ENCODE assay signal across 5 mouse cellular contexts in genomic region chr17:6502676-6503075, GRCm38 (mm10).
DNase-seq lines count a peak whose midpoint lies in the region; ATAC-seq and TF ChIP-seq lines count a peak whose summit lies in the region.
"Not testable (repeated sequence)": the region's sequence is repeated elsewhere in the genome, so short reads cannot be mapped to it uniquely, and the experiment has no call there.

No protein-coding gene starts in this region.

- TF ChIP-seq CTCF in layer of hippocampus, adult 2 months (conservative IDR thresholded peaks at IDR 0.05) = not testable (repeated sequence)

- not testable (repeated sequence) for H3K36me3 ChIP-seq in forebrain, embryonic 14.5 days (ENCODE audit: control insufficient read depth, insufficient read depth, low read length); hindbrain, embryonic 14.5 days (replicated peaks; ENCODE audit: control insufficient read depth, insufficient read depth); midbrain, embryonic 11.5 days (ENCODE audit: control insufficient read depth, insufficient read depth, low read length)

- not testable (repeated sequence) for H3K9me3 ChIP-seq in forebrain, embryonic 14.5 days (replicated peaks; ENCODE audit: control insufficient read depth, low read length); hindbrain, embryonic 14.5 days (ENCODE audit: control insufficient read depth, low read length); midbrain, embryonic 11.5 days (ENCODE audit: control insufficient read depth, low read length)

- H3K4me1 ChIP-seq in forebrain, embryonic 14.5 days (ENCODE audit: control insufficient read depth, insufficient read depth, low read length); hindbrain, embryonic 14.5 days (replicated peaks; ENCODE audit: control insufficient read depth, insufficient read depth, low read length); midbrain, embryonic 11.5 days (ENCODE audit: control insufficient read depth, insufficient read depth, low read length): not testable (repeated sequence)

- H3K27ac ChIP-seq in forebrain, embryonic 14.5 days (ENCODE audit: low read depth, low read length); hindbrain, embryonic 14.5 days; layer of hippocampus, adult 2 months; midbrain, embryonic 11.5 days (ENCODE audit: low read depth, low read length): not testable (repeated sequence)

- not testable (repeated sequence) for H3K4me3 ChIP-seq in forebrain, embryonic 14.5 days (ENCODE audit: low read depth, low read length); hindbrain, embryonic 14.5 days (replicated peaks; ENCODE audit: low read length); layer of hippocampus, adult 2 months; midbrain, embryonic 11.5 days (ENCODE audit: low read depth, low read length)

- WGBS in forebrain, embryonic 14.5 days = 92% methylated on average over 4 of the region's 6 CpGs
- WGBS in hindbrain, embryonic 14.5 days = 93% methylated on average over 4 of the region's 6 CpGs
- 93% methylated on average over 4 of the region's 6 CpGs for WGBS in midbrain, embryonic 11.5 days

- not testable (repeated sequence) for H3K27me3 ChIP-seq in forebrain, embryonic 14.5 days (replicated peaks; ENCODE audit: control insufficient read depth, insufficient read depth, low read length); hindbrain, embryonic 14.5 days (ENCODE audit: control insufficient read depth, insufficient read depth, low read length); midbrain, embryonic 11.5 days (ENCODE audit: control insufficient read depth, insufficient read depth, low read length)

- not testable (repeated sequence) for H3K4me2 ChIP-seq in forebrain, embryonic 14.5 days (ENCODE audit: low read length); hindbrain, embryonic 14.5 days (replicated peaks); midbrain, embryonic 11.5 days

- H3K9ac ChIP-seq in forebrain, embryonic 14.5 days (ENCODE audit: low read length); hindbrain, embryonic 14.5 days; midbrain, embryonic 11.5 days (ENCODE audit: low read length): not testable (repeated sequence)

- peak; percentile 8 for DNase-seq in forebrain, embryonic 14.5 days (ENCODE audit: low spot score)
- DNase-seq in hindbrain, embryonic 14.5 days (ENCODE audit: low spot score) = peak; percentile 24
- DNase-seq in layer of hippocampus, adult 2 months (ENCODE audit: low spot score in 2 of 2) = peak; percentile 46 to 62
- peak; percentile 23 to 31 for DNase-seq in layer of hippocampus, postnatal 10 days (ENCODE audit: low spot score in 2 of 2)
- DNase-seq in midbrain, embryonic 11.5 days (ENCODE audit: low spot score, missing footprints) = peak; percentile 35

- not testable (repeated sequence) for ATAC-seq in forebrain, embryonic 14.5 days; hindbrain, embryonic 14.5 days (ENCODE audit: low FRiP score); midbrain, embryonic 11.5 days (ENCODE audit: low FRiP score)
